Mouse (Mus musculus): Measurements from ENCODE around the gene Rab3il1.

DNA sequence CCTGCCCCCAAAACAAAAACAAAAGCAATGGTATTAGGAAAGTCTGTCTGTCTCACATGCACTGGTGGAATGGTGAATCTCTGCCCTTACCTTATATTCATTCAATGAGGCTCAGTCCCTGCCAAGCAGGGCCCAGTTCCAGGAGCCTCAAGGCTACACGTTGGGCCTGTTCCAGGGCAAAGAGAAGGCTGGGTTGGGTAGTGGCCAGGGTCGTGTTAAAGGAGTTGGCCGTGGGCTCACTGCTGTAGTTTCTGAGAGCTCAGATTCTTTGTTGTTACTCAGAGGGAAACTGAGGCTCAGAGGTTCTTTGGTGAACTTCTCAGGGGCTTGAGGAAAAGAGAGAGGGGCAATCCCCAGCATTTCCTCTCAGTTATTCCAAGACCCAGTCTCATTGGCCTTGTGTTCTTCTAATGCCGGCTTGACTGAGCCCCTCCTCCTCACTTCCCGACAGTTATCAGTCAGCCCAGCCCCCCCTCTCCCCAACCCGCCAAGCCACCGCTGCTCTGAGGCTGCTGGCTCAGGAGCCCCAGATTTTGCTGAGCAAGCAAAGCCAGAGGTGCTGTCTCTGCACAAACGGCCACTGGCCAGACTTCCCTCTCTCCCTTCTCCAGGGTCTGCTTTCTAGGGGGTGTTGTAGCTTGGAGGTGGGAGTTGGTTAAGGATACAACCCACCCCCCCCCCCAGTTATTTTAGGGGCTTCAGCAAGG lies 23.9 kb downstream of the Rab3il1 start:
- TF ChIP-seq CTCF (IDR thresholded peaks at IDR 0.05; ENCODE audit: control insufficient read depth, insufficient read depth, insufficient replicate concordance, low read depth, low read length) (no peak), POLR2A (IDR thresholded peaks at IDR 0.05; ENCODE audit: control insufficient read depth, low read depth, low read length) (no peak)
